Mouse (Mus musculus) stomach, postnatal 0 days (tissue): ENCODE measurements around the gene Acox2.

ENCODE experiments used
- CTCF ChIP-seq: IDR thresholded peaks from 2 replicates; pipeline ENCODE4 v1.5.1; 2016; ENCODE audit warnings: antibody characterized with exemption, low read depth, mild to moderate bottlenecking, moderate library complexity
- EP300 ChIP-seq: optimal IDR thresholded peaks from 2 replicates; pipeline ENCODE3; 2016; ENCODE audit warnings: antibody characterized with exemption

- TF ChIP-seq CTCF (no peak), EP300 (no peak)
Observed at GRCm38 (mm10) chr14:8258752-8259151, 401 bp downstream of the Acox2 start.
